Mouse (Mus musculus): ENCODE data around the gene Hrh2.

GRCm38 (mm10) chr13:54258231-54258743 is 66.4 kb downstream of the Hrh2 start:
- TF ChIP-seq CTCF (IDR thresholded peaks at IDR 0.05; ENCODE audit: low read depth) = no peak
- no peak for TF ChIP-seq EP300 (optimal IDR thresholded peaks at IDR 0.05)

All from stomach, postnatal 0 days (tissue).